Mouse (Mus musculus) retina, postnatal 1 day (tissue): Measurements from ENCODE around the gene Usp10.
A peak's percentile ranks its signal among the peaks of the same experiment; 100 is the strongest.

Source experiments
- DNase-seq: peaks from one replicate; pipeline ENCODE4 v3.0.0-alpha.2; 2012

The Usp10 gene

DNA sequence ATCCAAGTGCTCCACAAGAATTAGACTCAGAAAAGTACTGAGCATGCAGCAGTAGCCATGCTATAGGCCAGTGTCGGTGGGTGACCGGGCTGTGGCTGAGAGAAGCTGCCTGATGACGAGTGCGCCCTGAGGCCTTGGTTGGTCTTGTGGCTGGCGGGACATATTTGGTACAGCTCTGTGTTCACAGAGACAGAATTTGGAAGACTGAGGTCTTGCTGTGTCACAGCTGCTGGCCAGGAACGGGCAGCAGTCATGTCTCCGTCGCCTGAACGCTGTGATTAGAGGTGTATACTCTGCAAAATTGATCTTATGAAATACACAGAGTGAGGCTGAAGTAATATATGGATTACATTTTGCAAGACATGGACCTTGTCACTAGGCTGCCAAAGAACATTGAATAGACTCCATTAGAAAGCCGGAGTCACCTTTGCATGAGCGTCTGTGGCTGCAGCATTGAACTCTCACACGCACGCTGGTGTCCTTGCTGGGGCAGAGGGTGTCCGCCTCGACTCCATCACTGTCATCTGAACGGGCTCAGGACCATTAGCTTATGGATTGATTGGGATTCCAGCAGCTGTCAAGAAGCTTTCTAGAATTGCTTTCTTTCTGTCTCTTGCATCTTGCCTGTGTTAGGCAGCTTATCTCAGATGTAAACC, 6.2 kb downstream of the Usp10 start:
- no peak for DNase-seq

DNA sequence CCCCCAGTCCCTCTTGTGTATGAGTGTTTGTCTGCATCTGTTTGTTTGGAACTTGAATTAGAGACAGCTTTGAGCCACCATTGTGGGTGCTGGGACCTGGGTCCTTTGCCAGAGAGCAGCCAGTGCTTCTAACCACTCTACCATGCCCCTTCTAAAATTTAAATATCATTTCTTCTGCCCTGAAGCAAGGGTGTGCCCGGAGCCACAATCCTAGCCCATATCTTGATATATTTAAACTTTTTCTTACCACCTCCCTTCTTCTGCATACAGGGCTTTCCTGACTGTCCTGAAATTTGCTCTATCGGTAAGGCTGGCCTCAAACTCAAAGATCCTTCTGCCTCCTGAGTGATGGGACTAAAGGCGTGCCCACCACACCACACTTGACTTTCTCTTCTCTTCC, 7.3 kb downstream of the Usp10 start:
- DNase-seq: no peak

DNA sequence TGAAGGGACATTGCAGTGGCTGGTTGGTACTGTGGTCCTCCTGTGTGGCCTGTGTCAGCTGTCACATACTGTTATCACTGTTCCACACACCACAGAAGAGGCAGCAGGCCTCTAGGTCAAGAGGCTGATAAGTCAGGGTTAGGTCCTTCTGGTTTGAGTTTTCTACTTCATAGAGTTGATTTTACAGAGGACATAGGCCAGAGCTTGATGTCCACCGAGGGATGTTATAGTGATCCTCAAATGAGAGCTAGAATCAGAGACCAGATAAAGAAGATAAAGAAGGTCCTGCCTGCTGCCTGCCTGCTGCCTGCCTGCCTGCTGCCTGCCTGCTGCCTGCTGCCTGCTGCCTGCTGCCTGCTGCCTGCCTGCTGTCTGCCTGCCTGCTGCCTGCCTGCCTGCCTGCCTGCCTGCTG, 8.0 kb downstream of the Usp10 start:
- no peak for DNase-seq

DNA sequence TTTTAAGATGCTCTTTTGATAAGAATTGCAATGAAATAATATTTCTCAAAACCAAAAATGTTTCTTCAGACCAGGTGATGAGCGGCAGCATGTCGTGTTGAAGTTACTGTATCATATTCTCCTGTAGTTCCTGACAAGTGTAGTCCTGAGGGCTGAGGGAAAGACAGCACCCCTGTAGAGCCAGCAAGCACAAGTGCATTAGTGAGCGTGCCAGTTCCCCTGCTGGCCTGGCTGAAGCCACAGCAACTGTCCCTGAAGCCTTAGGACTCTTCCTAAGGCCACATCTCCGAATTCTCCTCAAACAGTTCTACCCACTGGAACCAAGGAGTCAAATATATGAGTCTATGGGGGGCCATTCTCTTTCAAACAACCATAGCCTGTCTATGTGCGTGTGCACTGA, 13.1 kb downstream of the Usp10 start:
- no peak for DNase-seq

DNA sequence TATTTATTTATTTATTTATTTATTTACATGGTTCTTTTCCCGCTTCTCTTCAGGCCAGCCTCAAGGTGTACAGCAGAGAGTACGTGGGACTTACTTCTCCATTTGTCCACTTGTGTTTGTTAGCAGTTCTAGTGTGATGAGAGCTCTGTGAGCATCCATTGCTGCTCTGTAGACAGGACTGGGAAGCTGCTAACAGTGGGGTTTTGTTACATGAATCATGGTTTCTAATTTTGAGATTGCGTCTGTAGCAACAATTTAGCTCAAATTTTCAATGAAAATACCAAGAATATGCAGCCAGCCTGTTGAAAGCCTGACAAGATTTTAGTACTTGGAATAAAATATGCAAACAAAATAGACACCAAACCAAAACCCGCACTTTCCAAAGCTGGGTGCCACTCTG, 15.3 kb downstream of the Usp10 start:
- no peak for DNase-seq

DNA sequence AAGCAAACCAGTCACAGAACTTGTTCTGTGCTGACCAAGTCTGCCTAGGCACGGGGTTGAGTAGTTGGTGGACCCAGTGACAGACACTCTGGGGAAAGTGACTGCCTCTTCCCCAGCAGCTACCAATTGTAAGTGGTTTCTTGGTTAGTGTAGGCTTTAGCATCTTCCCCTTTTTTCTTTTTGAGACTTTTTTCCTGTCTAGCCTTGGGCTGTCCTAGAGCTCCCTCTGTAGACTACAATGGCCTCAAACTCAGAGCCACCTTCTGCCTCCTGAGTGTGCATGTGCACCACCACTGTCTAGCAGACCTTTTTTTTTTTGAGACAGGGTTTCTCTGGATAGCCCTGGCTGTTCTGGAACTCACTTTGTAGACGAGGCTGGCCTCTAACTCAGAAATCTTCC, 16.3 kb downstream of the Usp10 start:
- no peak for DNase-seq

DNA sequence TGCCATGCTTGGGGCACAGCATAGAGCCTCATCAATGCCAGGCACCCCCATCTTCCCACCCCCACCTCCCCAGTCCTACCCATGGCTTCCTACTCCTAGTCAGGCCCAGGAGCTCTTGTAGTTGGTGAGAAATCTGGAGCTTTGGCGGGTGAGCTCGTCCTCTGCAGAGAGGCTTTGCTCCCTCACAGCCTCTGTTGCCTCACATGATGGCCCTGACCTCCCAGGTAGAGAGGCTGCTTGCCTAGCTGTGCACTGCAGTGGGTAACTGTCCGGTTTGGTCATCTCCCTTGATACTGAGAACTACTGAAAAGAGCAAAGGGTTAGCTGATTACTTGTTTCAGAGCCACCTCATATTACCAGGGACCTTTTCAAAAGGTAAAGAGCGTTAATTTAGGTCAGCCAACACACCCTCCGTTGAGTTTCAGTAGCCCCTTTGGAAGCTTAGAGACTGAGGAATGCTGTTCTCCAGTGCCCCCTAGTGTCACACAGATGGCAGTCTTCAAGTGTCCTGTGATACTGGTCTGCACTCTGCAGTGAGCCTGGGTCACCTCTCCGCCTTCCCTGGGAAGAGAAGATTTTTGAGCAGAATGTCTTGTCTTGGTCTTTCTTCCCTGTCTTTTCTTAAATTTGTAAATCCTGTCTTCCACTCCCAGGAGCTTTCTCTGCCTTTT, 17.4 kb downstream of the Usp10 start:
- DNase-seq: peak; percentile 82

DNA sequence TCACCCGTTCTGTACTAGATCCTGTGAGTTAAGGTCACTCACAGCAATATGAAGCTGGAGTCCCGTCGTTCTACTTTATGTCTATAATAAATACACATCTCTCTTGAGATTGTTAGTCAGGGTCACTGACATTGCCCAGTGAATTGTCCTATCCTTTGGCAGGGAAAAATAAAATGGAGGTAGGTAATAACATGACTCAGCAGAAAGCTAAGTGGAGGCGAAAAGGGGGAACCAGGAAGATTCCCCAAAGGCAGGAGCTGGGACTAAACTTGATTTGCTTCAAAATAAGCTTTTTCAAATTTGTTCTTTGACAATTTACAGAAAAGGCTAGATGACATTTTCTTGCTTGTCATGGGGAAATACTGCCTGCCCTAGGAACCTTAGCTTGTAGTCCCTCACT, 21.2 kb downstream of the Usp10 start:
- DNase-seq: no peak

DNA sequence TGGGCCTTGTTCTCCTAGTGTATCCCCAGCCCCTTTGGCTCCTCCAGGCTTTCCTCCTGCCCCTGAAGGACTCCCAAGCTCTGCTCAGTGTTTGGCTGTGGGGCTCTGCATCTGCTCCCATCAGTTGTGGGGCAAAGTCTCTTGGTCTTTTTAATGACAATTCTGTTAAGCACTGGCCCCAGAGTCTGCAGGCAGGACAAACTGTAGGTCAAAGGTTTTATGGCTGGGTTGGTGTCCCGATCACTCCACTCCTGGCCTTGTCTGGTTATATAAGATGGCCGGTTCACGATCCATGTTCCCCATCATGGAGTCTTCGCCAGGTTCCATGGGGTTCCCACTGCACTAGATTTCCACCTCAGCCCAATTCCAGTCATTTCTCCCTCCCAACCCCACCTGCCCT, 23.5 kb downstream of the Usp10 start:
- DNase-seq: no peak

DNA sequence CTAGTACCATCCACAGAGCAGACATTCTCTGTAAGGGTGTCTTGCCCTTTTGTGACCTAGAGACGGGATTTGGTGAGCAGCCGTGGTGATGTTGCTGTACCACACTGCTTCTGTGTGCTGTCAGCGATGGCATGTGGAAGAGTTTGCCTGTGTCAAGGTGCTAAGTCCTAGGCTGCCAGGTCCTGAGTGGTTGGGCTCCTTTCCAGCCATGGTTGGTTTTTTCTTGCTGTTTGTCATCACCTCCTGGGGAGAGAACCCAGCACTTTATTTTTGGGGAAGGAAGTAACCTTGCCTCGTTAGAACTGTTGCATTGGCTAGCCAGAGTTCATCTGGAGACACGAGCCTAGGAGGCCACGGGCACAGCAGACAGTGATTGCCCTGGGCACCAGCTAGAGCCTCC, 25.4 kb downstream of the Usp10 start:
- no peak for DNase-seq

DNA sequence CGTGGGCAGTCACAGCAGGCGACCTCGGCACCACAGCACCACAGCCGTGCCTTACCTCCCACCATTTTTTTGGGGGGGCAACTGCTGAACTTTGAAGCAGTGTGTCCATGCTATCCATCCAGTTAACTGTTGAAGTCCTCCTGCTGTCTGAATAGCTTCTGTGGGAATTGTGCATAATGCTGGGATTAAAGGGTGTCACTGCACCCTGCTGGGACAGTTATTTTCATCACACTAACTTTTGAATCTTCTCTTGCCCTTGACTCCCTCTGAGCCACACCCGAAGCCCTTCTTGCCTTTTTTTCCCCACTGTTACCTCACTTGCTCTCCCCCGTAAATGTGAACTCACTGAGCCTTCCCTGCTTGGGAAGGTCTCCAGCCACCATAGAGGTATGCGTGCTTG, 28.3 kb downstream of the Usp10 start:
- DNase-seq: no peak

DNA sequence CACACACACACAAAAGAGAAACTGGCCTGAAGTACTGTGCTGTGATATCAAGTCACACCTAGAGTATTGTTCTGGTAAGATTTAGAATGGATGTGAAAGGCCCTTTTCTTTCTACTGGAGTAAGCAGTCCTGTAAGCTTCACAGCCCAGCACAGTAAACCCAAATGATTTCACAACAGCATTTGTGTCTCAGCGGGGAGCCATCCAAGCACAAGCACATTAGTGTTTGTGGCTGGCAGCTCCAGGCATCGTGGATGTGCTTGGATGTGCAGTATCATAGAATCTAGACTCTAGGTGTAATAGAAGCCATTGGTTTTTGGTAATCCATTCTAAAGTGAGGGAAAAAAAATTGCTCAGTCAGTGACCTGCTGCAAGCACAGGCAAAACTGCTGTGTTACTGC, 29.2 kb downstream of the Usp10 start:
- DNase-seq: no peak

DNA sequence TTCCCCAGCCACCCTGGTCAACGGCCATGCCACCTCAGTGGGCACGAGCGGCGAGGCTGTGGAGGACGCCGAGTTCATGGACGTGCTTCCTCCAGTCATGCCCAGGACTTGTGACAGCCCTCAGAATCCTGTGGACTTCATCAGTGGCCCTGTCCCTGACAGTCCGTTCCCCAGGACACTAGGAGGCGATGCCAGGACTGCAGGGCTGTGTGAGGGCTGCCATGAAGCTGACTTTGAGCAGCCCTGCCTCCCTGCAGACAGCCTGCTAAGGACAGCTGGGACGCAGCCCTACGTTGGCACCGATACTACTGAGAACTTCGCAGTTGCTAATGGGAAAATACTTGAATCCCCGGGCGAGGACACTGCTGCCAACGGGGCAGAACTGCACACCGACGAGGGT, 31.3 kb downstream of the Usp10 start:
- no peak for DNase-seq

DNA sequence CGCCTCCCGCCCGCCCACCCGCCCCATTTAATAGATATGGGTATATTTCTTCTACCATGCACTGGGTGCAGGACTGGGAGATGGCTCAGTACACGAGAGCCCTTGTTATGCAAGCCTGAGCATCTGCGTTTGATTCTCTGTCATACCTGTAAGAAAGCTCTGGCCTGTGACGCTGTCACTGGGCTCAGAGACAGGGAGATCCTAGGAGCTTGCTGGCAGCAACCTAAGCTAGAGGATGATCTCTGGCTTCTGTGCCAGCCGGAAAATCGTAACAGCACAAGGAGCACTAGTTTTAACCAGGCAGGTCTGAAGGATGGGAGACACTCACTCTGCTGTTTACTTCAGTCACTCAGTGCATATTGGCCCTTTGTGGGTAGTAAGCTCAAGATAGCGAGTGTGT, 33.5 kb downstream of the Usp10 start:
- DNase-seq: no peak

DNA sequence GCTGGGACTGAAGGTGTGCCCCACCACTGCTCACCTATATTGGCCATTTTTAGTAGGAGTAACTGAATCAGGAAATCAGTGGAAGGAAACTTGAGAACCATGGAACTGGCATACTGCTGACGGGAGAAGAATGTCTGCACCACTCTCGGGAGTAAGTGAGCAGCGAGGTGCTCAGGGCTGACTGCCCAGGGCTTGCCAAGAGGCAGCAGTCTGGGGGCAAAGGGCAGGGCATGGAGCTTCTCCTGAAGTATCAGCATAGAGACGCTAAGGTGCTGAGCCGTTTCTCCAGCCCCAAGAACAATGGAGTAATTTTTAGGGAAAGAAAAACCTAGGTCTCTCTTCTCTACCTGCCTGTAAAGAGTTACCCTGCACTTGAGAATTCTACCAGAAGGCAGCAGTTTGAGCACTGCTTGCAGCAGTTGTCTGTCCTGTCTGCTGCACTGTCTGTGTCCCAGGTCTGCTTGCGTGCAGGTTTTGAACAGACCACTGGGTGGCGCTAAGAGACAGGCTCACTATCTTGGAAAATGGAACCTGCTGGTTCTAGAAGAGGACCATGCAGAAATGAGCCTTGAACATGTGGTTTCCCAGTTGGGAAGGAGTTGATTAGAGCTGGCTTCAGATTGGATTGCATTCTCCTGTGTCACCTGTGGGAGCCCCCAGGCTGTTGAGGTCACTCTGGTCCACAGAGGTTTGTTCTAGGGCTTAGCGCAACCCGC, 34.1 kb downstream of the Usp10 start:
- peak; percentile 78 for DNase-seq

DNA sequence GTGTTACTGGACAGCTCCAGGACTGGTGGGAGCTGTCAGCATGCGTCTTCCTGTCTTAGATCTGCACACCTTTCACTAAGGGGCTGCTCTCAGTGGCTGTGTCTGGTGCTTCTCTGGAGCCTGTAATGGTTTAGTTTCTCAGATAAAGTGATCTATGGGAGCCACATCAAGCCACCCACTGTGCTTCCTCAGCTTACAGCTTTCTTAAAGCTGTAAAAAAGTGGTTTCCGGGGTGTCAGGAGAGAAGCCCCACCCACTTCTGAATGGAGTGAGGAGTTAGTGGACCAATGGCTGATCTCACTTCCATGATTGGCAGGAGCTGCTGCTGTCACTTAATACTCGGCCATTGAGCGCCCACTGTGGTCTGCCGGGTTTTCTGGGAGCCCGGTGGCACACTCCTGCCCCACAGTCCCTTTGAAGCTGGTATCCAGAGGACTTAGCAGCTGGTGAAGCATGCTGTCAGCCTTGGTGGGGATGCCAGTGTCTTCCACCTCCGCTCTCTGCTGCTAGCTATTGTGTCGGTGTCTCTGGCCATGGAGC, 36.2 kb downstream of the Usp10 start:
- DNase-seq: no peak

DNA sequence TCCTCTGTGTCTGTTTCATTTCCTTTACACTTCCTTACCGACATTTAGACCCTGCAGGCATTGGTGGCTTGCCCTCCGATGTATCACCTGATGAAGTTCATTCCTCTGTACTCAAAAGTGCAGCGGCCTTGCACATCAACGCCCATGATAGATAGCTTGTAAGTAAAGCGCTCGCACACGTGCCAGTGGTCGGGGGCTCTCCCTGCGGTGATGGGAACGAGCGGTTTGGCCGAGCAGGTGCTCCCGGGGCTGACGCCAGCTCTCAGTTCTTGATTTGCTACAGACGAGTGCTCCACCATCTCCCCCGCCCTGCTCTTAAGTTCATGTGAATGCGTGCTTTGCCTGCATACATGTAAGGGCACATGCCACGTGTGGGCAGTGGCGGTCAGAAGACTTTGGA, 37.5 kb downstream of the Usp10 start:
- no peak for DNase-seq

DNA sequence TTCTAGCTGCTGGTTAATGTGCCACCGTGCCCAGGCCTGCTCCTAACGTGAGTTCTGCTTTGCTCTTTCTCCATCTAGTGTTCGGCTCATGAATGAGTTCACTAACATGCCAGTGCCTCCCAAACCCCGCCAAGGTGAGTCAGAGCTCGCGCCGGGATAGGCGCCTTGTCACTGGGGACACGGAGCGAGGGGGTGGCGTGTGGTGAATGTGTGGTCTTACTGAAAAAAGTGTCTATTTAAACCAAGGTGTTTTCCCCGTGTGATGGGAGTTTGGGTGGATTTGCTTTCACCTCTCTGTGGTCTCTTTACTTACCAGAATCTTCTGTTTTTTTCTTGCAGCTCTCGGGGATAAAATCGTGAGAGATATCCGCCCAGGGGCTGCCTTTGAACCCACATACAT, 38.2 kb downstream of the Usp10 start:
- no peak for DNase-seq

DNA sequence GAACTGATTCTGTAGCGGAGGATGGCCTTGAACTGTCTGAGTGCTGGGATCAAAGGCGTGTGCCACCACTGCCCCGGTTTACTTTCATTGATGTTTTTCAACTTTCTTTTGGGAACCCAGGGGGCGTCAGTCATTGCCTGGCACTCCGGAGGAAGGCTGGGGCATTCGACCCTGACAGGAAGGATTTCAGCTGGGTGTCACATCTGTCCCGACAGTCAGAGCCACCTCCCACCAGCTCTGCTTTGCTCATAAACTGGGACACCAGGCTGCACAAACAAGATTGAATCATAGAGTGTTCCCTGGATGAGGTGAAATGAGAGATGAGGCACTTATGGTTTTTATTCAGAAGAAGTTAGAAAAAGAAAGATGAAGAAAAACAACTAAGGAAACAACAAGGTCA, 42.1 kb downstream of the Usp10 start:
- DNase-seq: no peak

DNA sequence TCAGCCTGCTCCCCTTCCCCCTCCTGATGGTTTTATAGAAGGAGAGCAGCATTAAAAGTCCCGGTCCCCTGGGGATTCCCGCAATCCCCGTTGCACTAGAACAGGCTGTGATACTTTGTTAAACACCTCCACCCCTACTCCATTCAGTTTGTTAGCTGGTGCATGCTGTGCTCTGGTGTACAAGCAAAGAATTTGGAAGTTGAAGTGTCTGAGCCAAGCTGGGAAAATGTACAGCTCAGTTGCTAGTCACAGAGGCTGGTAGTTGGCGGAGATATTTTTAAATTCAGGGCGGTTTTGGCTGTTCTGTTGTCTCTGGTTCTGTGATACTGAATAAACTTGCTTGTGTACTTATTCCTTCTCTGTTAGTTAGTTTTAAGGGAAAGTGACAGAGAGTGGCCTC, 42.6 kb downstream of the Usp10 start:
- no peak for DNase-seq

DNA sequence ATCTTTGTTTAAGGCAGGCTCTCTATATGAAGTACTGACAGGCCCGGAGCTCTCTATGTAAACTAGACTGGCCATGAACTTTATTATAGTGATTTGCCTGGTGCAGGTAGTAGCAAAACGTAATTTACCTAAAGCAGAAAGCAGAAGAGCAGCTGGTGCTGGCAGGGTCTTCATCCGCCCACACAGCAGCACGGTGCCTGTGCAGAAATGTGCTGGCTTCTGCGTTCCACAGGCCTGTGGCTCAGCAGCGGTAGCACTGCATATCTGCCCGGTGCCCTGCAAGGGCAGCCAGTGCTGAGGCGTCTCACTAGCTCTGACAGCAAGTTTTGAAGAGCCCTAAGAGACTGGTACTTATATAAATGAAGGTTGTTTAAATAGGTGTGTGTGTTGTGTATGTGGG, 45.2 kb downstream of the Usp10 start:
- no peak for DNase-seq

DNA sequence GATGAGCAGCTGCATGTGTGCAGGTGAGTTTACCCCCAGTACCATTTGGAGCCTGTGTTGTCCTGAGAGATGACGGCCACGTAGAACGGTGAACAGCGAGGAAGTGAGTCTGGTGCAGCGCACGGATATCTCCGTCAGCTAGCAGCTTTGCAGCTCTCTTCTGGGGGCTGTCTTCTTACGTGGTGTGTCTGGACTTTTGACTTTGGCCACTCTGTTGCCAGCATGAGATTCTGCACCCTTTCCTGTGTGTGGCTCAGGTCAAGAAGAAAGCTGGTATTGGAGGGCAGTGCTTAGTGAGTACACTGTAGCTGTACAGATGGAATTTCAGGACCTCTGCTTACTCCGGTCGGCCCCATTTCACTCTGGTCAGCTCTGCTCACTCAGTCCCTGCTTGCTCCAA, 47.9 kb downstream of the Usp10 start:
- DNase-seq: no peak

DNA sequence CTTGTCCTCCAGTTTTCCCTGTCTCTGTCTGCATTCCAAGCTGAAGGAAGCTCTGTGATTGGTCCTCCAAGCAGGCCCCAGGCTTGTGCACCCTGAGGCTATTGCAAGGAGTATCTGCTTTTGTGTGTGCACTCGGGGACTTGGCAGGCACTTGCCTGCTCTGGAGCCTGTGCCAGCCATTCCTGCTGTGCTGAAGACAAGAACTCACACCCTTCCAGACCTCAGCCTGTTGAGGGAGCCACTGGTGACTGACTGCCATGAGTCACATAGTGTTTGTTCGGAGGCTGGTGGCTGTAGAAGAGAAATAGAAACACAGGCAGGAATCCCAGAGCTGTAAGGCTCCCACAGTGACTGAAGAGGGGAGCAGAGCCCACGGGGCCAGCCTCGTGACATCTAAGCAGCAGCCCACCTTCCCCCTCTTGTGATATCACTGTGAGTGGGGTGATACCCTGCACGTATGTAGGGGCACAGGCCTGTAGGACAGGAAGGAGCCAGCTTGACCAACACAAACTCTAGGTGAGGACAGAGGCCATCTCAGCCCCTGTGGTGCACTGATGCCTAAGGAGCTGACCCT, 50.5 kb downstream of the Usp10 start:
- DNase-seq: no peak

DNA sequence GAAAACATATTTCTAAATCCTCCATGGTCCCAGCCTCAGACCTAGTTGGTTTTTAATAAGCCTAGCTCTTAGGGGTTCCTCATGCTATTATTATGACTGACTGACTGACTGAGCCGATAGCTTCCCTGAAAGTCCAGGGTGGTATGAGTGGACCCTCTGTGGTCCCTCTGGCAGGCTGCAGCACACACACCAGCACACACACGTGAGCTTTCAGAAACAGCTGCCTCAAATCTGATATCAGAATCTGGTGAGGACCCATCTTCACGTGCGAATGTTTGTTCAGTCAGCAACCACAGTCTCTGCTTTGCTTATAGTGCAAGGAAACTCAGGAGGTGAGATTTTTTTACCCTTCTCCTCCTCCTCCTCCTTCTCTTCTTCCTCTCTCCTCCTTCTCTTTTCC, 54.7 kb downstream of the Usp10 start:
- no peak for DNase-seq
